Mouse (Mus musculus) limb, embryonic 12.5 days (tissue): ENCODE measurements around the gene Ttc16. TPM values are rescaled to one million over a fixed set of nuclear protein-coding genes. Genes with fewer than 3 reads are reported as not detected.

Experiments used
- ATAC-seq: fragments of 200-750 bp; cut with Nextera tagmentation; 2 replicates; pipeline ENCODE4 v1.8.0; 2017; ENCODE audit warnings: low read depth, moderate TSS enrichment; ENCODE audit not compliant: insufficient number of reproducible peaks, insufficient read depth, low FRiP score, low TSS enrichment
- H3K27ac ChIP-seq: fragments of 300-500 bp; sonication (generic); 2 replicates; pipeline ENCODE4 v1.5.1; 2016; ENCODE audit warnings: mild to moderate bottlenecking, moderate library complexity
- H3K27me3 ChIP-seq: fragments of 300-500 bp; sonication (generic); 2 replicates; pipeline ENCODE4 v1.6.1; 2016; ENCODE audit warnings: mild to moderate bottlenecking, moderate library complexity
- H3K36me3 ChIP-seq: fragments of 300-500 bp; sonication (generic); 2 replicates; pipeline ENCODE4 v1.6.1; 2016; ENCODE audit warnings: mild to moderate bottlenecking, moderate library complexity
- H3K4me1 ChIP-seq: fragments of 300-500 bp; sonication (generic); replicated peaks from 2 replicates; pipeline ENCODE4 v1.6.1; 2016
- H3K4me2 ChIP-seq: fragments of 300-500 bp; sonication (generic); 2 replicates; pipeline ENCODE4 v1.6.1; 2016; ENCODE audit warnings: mild to moderate bottlenecking, moderate library complexity
- H3K4me3 ChIP-seq: fragments of 300-500 bp; sonication (generic); replicated peaks from 2 replicates; pipeline ENCODE4 v1.5.1; 2016; ENCODE audit warnings: mild to moderate bottlenecking
- H3K9ac ChIP-seq: fragments of 300-500 bp; sonication (generic); replicated peaks from 2 replicates; pipeline ENCODE4 v1.6.1; 2016; ENCODE audit warnings: mild to moderate bottlenecking, moderate library complexity
- H3K9me3 ChIP-seq: fragments of 300-500 bp; sonication (generic); 2 replicates; pipeline ENCODE4 v1.6.1; 2016; ENCODE audit warnings: mild to moderate bottlenecking, moderate library complexity
- WGBS: fragments of 180-500 bp; shearing (Covaris S2); methylation state at CpG from one replicate; pipeline ENCODE4 v1.1.7; 2016; 5-methylcytosine and 5-hydroxymethylcytosine counted together
- polyA plus RNA-seq: library from polyadenylated mRNA; unstranded; fragments of >200 nt; fragmentation: Nextera tagmentation; extraction: Ambion mirVana; gene quantifications from 2 replicates; pipeline ENCODE4 v1.2.1, GENCODE M21; 2016

Gene Ttc16
- polyA plus RNA-seq, 1 experiment from 2014 or later = 0.35 TPM

GRCm38 (mm10) chr2:32816497-32816896 lies 41.1 kb upstream of the Ttc16 start:
- Histone ChIP-seq H3K4me1 (peaks cover 24% of the 10 kb centered on the region), H3K27ac (0 out of 2 replicates have a peak overlapping the region, but pooled peaks have one; percentile 35), H3K27me3 (no peaks in the 10 kb centered on the region), H3K36me3 (peaks cover 30% of the 10 kb centered on the region; the same call in 1 of the 2 replicates), H3K4me3 (no peak overlapping the region), H3K9me3 (no peaks in the 10 kb centered on the region), H3K4me2 (no peak overlapping the region), H3K9ac (no peak overlapping the region)
- WGBS = 90% methylated on average over 2 of the region's 2 CpGs
- ATAC-seq = no peak

GRCm38 (mm10) chr2:32811959-32812358 lies 36.5 kb upstream of the Ttc16 start:
- Histone ChIP-seq H3K4me2 (no peak overlapping the region), H3K27me3 (no peaks in the 10 kb centered on the region), H3K4me3 (no peak overlapping the region), H3K4me1 (peaks cover 11% of the 10 kb centered on the region), H3K9me3 (no peaks in the 10 kb centered on the region), H3K27ac (0 out of 2 replicates have a peak overlapping the region, but pooled peaks have one; percentile 31), H3K36me3 (peaks cover 57% of the 10 kb centered on the region), H3K9ac (no peak overlapping the region)
- WGBS = 81% methylated on average over 8 of the region's 8 CpGs
- no peak for ATAC-seq

GRCm38 (mm10) chr2:32808816-32809566 lies 33.6 kb upstream of the Ttc16 start:
- peaks cover 64% of the 10 kb centered on the region for H3K36me3 ChIP-seq
- H3K27ac ChIP-seq = no peak overlapping the region
- H3K4me2 ChIP-seq = no peak overlapping the region
- H3K9me3 ChIP-seq = no peaks in the 10 kb centered on the region
- no peak overlapping the region for H3K9ac ChIP-seq
- peaks cover 4% of the 10 kb centered on the region for H3K4me1 ChIP-seq
- H3K4me3 ChIP-seq = no peak overlapping the region
- H3K27me3 ChIP-seq = no peaks in the 10 kb centered on the region
- WGBS = 87% methylated on average over 14 of the region's 14 CpGs
- ATAC-seq = 0 out of 2 replicates have a peak, but pooled peaks have one; percentile 15

GRCm38 (mm10) chr2:32798251-32798962 lies 23.0 kb upstream of the Ttc16 start:
- peaks cover 76% of the 10 kb centered on the region for H3K36me3 ChIP-seq
- ATAC-seq = no peak
- WGBS = 61% methylated on average over 10 of the region's 10 CpGs

GRCm38 (mm10) chr2:32795748-32796418 lies 20.4 kb upstream of the Ttc16 start:
- no peaks in the 10 kb centered on the region for H3K4me1 ChIP-seq
- H3K9me3 ChIP-seq = no peaks in the 10 kb centered on the region
- no peak overlapping the region for H3K27ac ChIP-seq
- H3K36me3 ChIP-seq = peaks cover 69% of the 10 kb centered on the region
- H3K4me2 ChIP-seq = no peak overlapping the region
- WGBS = 88% methylated on average over 13 of the region's 13 CpGs
- H3K9ac ChIP-seq = no peak overlapping the region
- no peak overlapping the region for H3K4me3 ChIP-seq
- no peaks in the 10 kb centered on the region for H3K27me3 ChIP-seq
- ATAC-seq = no peak

More at GRCm38 (mm10) chr2:32798251-32798962, 23.0 kb upstream of the Ttc16 start:
- Histone ChIP-seq H3K9me3 (no peaks in the 10 kb centered on the region), H3K27me3 (no peaks in the 10 kb centered on the region), H3K4me3 (no peak overlapping the region), H3K4me2 (no peak overlapping the region), H3K4me1 (no peaks in the 10 kb centered on the region), H3K9ac (no peak overlapping the region), H3K27ac (no peak overlapping the region)

- Histone ChIP-seq H3K4me3 (no peak overlapping the region), H3K27me3 (no peaks in the 10 kb centered on the region), H3K9ac (no peak overlapping the region), H3K4me1 (no peaks in the 10 kb centered on the region), H3K27ac (no peak overlapping the region), H3K9me3 (no peaks in the 10 kb centered on the region), H3K36me3 (peaks cover 30% of the 10 kb centered on the region), H3K4me2 (no peak overlapping the region)
- no peak for ATAC-seq
- WGBS = 84% methylated on average over 6 of the region's 6 CpGs
These were observed 15.9 kb upstream of the Ttc16 start for GRCm38 (mm10) chr2:32791297-32791696.

- Histone ChIP-seq H3K4me2 (no peak overlapping the region), H3K27me3 (no peaks in the 10 kb centered on the region), H3K9me3 (no peaks in the 10 kb centered on the region), H3K4me1 (peaks cover 6% of the 10 kb centered on the region; the same call in 1 of the 2 replicates), H3K27ac (no peak overlapping the region; the same call in 1 of the 2 replicates), H3K36me3 (peaks cover 5% of the 10 kb centered on the region; the same call in 1 of the 2 replicates), H3K9ac (no peak overlapping the region), H3K4me3 (no peak overlapping the region)
- 49% methylated on average over 2 of the region's 2 CpGs for WGBS
- no peak for ATAC-seq
These were observed 13.1 kb upstream of the Ttc16 start for GRCm38 (mm10) chr2:32788581-32788980.

GRCm38 (mm10) chr2:32787176-32787575 lies 11.7 kb upstream of the Ttc16 start:
- H3K4me3 ChIP-seq = no peak overlapping the region
- no peaks in the 10 kb centered on the region for H3K27me3 ChIP-seq
- H3K4me1 ChIP-seq = peaks cover 6% of the 10 kb centered on the region; the same call in 1 of the 2 replicates
- 50% methylated on average over 6 of the region's 6 CpGs for WGBS
- no peak overlapping the region for H3K9ac ChIP-seq
- no peaks in the 10 kb centered on the region for H3K9me3 ChIP-seq
- 0 out of 2 replicates have a peak, but pooled peaks cover 5% of the 10 kb centered on the region for H3K36me3 ChIP-seq
- H3K4me2 ChIP-seq = no peak overlapping the region
- ATAC-seq = no peak
- no peak overlapping the region for H3K27ac ChIP-seq

- Histone ChIP-seq H3K4me3 (no peak within 1 kb of the TSS), H3K9me3 (no peaks in the 10 kb centered on the region), H3K27ac (0 out of 2 replicates have a peak within 1 kb of the TSS, but pooled peaks have one; percentile 9), H3K36me3 (no peaks in the 10 kb centered on the region), H3K9ac (no peak within 1 kb of the TSS), H3K4me1 (peaks cover 6% of the 10 kb centered on the region; the same call in 1 of the 2 replicates), H3K27me3 (no peaks in the 10 kb centered on the region; the same call in 1 of the 2 replicates), H3K4me2 (no peak within 1 kb of the TSS)
- 58% methylated on average over 4 of the region's 4 CpGs for WGBS
- ATAC-seq = no peak
These were observed 8.7 kb upstream of the Ttc16 start, which contains the start of gene Cfap157 for GRCm38 (mm10) chr2:32784048-32784681. Gene Cfap157, minus strand, starts transcription at chr2:32784428.

GRCm38 (mm10) chr2:32781710-32782109 lies 6.3 kb upstream of the Ttc16 start:
- peaks cover 6% of the 10 kb centered on the region; the same call in 1 of the 2 replicates for H3K4me1 ChIP-seq
- H3K9me3 ChIP-seq = no peaks in the 10 kb centered on the region
- H3K9ac ChIP-seq = no peak overlapping the region
- H3K27me3 ChIP-seq = peaks cover under 1% of the 10 kb centered on the region; the same call in 1 of the 2 replicates
- no peak overlapping the region for H3K4me3 ChIP-seq
- no peak for ATAC-seq
- no peaks in the 10 kb centered on the region for H3K36me3 ChIP-seq
- 76% methylated on average over 6 of the region's 6 CpGs for WGBS
- no peak overlapping the region for H3K27ac ChIP-seq
- no peak overlapping the region for H3K4me2 ChIP-seq
